Mouse (Mus musculus): ENCODE results near the gene Trib2. TPM values are rescaled to one million over a fixed set of nuclear protein-coding genes. Genes with fewer than 3 reads are reported as not detected.

Trib2 gene
- total RNA-seq, 2 experiments from 2014 or later, result 32.2 to 33.5 TPM

GRCm38 (mm10) chr12:15795886-15796285 is 20.8 kb downstream of the Trib2 start:
- no peak for DNase-seq (ENCODE audit: low spot score in 2 of 2)
- H3K27ac ChIP-seq, result no peak overlapping the region
- no peak overlapping the region for H3K4me3 ChIP-seq
- TF ChIP-seq CTCF (conservative IDR thresholded peaks at IDR 0.05), result no peak

GRCm38 (mm10) chr12:15793336-15793735 is 23.4 kb downstream of the Trib2 start:
- Histone ChIP-seq H3K27ac (no peak overlapping the region), H3K4me3 (no peak overlapping the region)
- TF ChIP-seq CTCF (conservative IDR thresholded peaks at IDR 0.05), result no peak
- no peak for DNase-seq (ENCODE audit: low spot score in 2 of 2)

GRCm38 (mm10) chr12:15790181-15790580 is 26.5 kb downstream of the Trib2 start:
- no peak for TF ChIP-seq CTCF (conservative IDR thresholded peaks at IDR 0.05)
- Histone ChIP-seq H3K4me3 (no peak overlapping the region), H3K27ac (no peak overlapping the region)
- no peak for DNase-seq (ENCODE audit: low spot score in 2 of 2)

- TF ChIP-seq CTCF (conservative IDR thresholded peaks at IDR 0.05), result no peak
- Histone ChIP-seq H3K4me3 (no peak overlapping the region), H3K27ac (no peak overlapping the region)
- no peak for DNase-seq (ENCODE audit: low spot score in 2 of 2)
Observed at GRCm38 (mm10) chr12:15777047-15777446, 39.7 kb downstream of the Trib2 start.

- Histone ChIP-seq H3K27ac (no peak overlapping the region), H3K4me3 (no peak overlapping the region)
- TF ChIP-seq CTCF (conservative IDR thresholded peaks at IDR 0.05), result no peak
- no peak for DNase-seq (ENCODE audit: low spot score in 2 of 2)
Observed at GRCm38 (mm10) chr12:15771686-15772085, 45.0 kb downstream of the Trib2 start.

- DNase-seq (ENCODE audit: low spot score in 2 of 2), result peak; percentile 56 to 58
- no peak overlapping the region for H3K27ac ChIP-seq
- H3K4me3 ChIP-seq, result no peak overlapping the region
- no peak for TF ChIP-seq CTCF (conservative IDR thresholded peaks at IDR 0.05)
Observed at GRCm38 (mm10) chr12:15768536-15768935, 48.2 kb downstream of the Trib2 start.

GRCm38 (mm10) chr12:15765996-15766395 is 50.7 kb downstream of the Trib2 start:
- H3K4me3 ChIP-seq, result no peak overlapping the region
- TF ChIP-seq CTCF (conservative IDR thresholded peaks at IDR 0.05), result no peak
- peak in 1 of 2 experiments; percentile 17 for DNase-seq (ENCODE audit: low spot score in 2 of 2)
- no peak overlapping the region for H3K27ac ChIP-seq

GRCm38 (mm10) chr12:15765238-15765637 is 51.5 kb downstream of the Trib2 start:
- DNase-seq (ENCODE audit: low spot score in 2 of 2), result no peak
- no peak overlapping the region for H3K4me3 ChIP-seq
- H3K27ac ChIP-seq, result no peak overlapping the region
- TF ChIP-seq CTCF (conservative IDR thresholded peaks at IDR 0.05), result no peak

- peak; percentile 65 to 90 for DNase-seq (ENCODE audit: low spot score in 2 of 2)
- Histone ChIP-seq H3K27ac (peak overlapping the region; percentile 71), H3K4me3 (no peak overlapping the region)
- TF ChIP-seq CTCF (conservative IDR thresholded peaks at IDR 0.05), result no peak
Observed at GRCm38 (mm10) chr12:15761453-15762116, 55.1 kb downstream of the Trib2 start.

GRCm38 (mm10) chr12:15760684-15761083 is 56.0 kb downstream of the Trib2 start:
- TF ChIP-seq CTCF (conservative IDR thresholded peaks at IDR 0.05), result no peak
- no peak for DNase-seq (ENCODE audit: low spot score in 2 of 2)
- Histone ChIP-seq H3K27ac (peak overlapping the region; percentile 71; the same call in 1 of the 2 replicates), H3K4me3 (no peak overlapping the region)

GRCm38 (mm10) chr12:15758866-15759265 is 57.9 kb downstream of the Trib2 start:
- peak; percentile 63 to 69 for DNase-seq (ENCODE audit: low spot score in 2 of 2)
- Histone ChIP-seq H3K4me3 (no peak overlapping the region), H3K27ac (peak overlapping the region; percentile 19; the same call in 1 of the 2 replicates)
- TF ChIP-seq CTCF (conservative IDR thresholded peaks at IDR 0.05), result no peak

GRCm38 (mm10) chr12:15757351-15757750 is 59.4 kb downstream of the Trib2 start:
- TF ChIP-seq CTCF (conservative IDR thresholded peaks at IDR 0.05), result no peak
- DNase-seq (ENCODE audit: low spot score in 2 of 2), result no peak
- Histone ChIP-seq H3K4me3 (no peak overlapping the region), H3K27ac (no peak overlapping the region)

GRCm38 (mm10) chr12:15755030-15755690 is 61.6 kb downstream of the Trib2 start:
- H3K4me3 ChIP-seq, result no peak overlapping the region
- no peak for DNase-seq (ENCODE audit: low spot score in 2 of 2)
- TF ChIP-seq CTCF (conservative IDR thresholded peaks at IDR 0.05), result no peak
- H3K27ac ChIP-seq, result no peak overlapping the region

- no peak for DNase-seq (ENCODE audit: low spot score in 2 of 2)
- no peak overlapping the region for H3K27ac ChIP-seq
- no peak overlapping the region for H3K4me3 ChIP-seq
- no peak for TF ChIP-seq CTCF (conservative IDR thresholded peaks at IDR 0.05)
Observed at GRCm38 (mm10) chr12:15754602-15755001, 62.1 kb downstream of the Trib2 start.
